Mouse (Mus musculus) Muller cell, postnatal 12 days (primary cell): Measurements from ENCODE around the gene Drg1.

Experiments used
- DNase-seq: peaks from one replicate; pipeline ENCODE4 v3.0.0-alpha.2; 2015; ENCODE audit errors: inconsistent ontology term

Gene Drg1

DNA sequence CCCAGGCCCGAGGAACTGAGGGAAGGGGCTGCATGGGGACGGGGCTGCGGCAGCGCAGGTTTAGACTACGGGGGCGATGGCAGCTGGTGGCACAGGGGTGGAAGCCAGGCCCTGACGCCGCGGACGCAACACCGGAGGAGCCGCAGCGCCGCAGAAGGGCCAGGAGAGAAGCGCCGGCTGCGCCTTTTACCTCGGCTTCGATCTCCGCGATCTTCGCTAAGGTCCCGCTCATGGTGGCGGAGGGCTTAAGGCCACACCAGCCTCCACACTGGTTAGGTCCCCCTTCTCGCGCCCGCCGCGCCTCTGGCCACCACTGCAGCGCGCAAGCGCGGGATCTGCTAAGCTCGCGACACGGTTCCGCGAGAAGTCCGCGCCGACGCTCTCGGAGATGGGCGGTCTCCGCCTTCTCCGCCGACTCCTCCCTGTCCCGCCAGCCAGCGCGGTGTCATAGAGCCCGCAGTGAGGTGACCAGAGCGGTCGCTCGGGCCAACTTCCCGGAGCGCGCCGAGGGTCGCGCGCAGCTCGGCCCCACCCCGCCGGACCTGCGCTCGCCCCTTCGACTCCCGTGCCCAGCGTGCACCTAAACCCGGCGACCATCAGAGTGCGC is at the start of gene Drg1:
Gene Drg1 (minus strand): TSS at position 337 of the 607 bp plus-strand sequence.
- peak; percentile 97 for DNase-seq

DNA sequence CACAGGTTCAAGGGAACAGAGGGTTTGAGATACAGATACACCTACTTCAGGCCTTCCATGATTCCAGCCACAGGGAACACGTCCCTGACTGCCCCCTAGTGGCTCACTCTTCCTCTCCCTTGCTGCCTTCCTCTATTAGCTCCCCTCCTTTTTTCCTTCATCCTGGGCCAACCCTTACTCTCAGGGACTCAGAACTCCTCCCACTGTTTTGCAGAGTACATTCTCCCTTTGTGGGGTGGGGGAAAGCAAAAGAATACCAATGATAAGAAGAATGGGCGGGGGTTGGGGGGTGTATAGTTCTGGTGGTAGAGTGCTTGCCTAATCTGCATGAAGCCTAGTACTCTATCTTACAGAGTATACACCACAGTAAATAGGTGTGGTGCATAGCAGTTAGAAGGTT is 47.9 kb upstream of the Drg1 start:
- peak; percentile 39 for DNase-seq

DNA sequence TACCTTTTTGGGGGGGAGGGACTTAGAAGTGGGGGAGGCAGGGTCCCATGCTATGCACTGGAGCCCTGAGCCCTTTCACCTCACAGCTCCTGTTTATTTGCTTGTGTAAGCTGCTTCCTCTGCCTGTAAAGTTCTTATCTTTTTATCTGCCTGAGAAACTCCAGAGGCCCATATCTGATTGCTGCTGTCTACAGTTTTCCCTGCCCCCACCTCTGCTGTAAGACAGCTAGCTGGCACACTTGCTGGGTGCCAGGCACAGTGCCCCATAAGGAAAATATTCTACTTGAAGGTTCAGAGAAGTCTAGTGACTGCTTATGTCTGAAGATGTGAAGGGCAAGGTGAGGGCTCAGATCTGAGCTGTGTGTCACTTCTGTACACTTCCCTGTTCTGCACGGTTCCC is 47.1 kb upstream of the Drg1 start:
- DNase-seq, result no peak

DNA sequence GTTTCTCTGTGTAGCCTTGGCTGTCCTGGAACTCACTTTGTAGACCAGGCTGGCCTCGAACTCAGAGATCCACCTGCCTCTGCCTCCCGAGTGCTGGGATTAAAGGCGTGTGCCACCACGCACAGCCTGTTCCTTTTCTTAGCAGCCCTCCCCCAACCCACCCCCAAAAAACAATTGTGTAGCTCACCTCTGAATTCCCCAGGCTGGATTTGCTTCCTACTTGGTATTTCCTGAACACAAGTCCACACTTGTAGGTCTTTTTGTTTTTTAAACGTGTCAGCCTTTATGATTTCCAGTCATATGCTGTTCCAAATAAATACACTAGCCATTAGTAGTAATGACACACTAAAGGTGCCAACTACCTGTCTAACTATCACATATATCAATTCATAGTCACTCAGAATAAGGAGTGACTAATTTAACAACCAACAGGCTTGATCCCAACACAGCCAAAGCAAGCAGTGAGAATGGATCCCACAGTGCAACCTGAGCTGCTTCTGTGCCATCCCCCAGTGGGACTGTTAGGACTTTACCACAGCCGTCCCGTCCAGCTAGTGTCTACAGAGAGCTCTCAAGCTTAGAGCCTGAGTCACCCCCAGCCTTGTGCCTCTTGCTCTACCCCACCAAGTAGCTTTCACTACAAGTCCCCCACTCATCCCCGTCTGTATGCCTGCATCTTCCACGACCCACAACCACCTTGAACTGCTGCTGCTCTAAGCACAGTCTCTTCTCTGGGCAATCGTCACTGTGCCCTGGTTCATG is 45.6 kb upstream of the Drg1 start:
- DNase-seq, result no peak

DNA sequence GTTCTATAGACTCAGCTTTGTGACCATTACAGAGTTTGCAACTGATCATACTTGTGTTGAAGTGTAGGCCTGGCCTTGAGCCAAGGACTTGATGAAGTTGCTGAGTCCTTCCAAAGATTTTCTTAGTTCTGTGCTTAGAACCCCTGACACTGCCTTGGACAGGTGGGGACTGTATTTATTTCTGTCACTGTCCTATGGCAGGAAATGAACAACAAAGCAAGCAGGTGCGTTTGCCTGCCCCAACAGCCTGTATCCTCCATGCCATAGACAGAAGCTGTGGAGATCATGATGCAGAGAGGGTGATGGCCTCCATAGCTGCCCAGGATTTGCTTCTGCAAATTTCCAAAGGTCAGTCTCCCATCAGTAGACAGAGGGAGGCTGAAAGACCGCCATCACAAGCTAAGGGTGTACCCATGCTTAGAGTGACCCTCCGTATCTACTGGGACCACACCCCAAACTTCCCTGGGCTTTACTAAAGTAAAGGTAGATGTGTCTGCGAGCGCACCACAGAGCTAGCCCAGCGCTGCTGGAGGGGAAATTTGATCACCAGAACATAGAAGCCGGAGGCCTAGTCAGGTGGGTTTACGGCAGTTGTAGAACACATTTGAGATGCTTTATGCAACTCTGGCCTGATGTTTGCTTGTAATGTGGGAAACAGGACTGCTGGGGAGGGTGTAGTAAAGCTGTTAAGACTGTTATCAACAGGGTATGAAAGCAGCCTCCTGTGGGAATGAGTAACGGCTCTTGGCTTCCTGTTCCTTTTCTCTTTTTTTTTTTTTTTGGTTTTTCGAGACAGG is 44.8 kb upstream of the Drg1 start:
- no peak for DNase-seq

DNA sequence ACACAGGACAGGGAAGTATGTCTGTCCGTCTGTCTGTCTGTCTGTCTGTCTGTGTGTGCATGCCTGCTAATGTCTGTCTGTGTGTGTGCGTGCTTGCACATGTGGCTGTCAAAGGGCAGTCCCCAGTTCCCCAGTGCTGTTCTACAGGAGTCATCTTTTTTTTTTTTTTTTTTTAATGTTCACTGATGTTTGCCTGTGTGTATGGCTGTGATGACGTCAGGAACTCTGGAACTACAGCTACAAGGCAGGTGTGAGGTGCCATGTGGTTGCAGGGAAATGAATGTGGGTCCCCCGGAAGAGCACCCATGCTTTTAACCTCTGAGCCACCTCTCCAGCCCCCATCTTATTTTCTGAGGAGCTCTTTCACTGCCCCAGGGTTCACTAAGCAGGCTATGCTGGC is 43.7 kb upstream of the Drg1 start:
- no peak for DNase-seq

DNA sequence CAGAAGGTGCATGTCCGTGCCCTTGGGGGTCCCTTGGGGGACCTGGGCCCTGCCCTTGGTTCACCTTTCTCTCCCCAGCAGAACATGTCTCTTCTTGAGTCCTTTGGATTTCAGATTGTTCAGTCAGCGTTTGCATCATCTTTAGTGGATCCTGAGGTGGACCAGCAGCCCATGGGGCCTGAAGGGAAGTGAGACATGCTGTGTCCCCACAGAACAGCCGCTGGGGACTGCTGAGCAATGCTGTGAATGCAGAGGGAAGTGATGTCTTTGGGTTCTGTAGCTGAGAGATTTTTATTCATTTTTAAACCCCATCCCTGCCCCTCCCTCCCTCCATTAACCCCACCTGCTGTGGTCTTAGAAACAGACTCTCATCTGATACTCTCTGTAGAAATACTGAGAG is 41.7 kb upstream of the Drg1 start:
- DNase-seq, result no peak

DNA sequence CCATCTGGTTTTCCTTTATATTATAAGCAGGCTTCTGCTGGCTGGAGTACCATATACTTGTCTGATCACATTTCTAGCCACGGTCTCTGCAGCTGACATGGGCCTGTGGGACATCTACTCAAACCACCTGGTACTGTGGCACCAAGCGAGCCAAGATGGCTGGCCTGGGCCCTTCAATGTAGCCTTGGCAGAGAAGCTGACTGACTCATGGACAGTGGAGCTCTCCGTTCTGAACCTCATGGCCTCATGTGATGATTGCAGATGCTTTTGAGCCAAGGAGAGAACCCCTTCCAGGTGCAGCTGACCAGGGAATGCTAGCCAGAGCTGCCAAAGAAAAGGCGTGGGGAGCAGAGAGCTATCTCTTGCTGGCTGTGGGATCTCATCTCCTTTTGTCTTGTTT is 39.6 kb upstream of the Drg1 start:
- no peak for DNase-seq

DNA sequence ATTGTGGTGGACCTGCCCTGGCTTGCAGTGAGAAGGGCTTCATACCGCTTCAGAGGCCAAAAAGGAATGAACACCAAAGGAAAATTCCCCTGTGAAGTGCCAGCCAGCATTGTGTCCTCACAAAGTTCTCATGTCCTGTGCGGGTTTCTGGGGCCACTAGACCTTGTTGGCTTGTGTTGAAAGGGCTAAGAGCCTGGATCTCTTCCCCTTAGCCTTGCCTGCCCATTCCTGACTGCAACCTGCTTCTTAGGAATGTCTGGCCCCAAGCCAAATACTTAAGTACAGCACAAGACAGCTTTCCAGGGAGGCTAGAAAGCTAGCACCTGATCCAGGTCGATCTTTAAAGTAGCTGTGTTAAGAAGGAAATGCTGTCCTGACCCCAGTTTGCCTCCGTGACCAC is 36.6 kb upstream of the Drg1 start:
- DNase-seq, result peak; percentile 39

DNA sequence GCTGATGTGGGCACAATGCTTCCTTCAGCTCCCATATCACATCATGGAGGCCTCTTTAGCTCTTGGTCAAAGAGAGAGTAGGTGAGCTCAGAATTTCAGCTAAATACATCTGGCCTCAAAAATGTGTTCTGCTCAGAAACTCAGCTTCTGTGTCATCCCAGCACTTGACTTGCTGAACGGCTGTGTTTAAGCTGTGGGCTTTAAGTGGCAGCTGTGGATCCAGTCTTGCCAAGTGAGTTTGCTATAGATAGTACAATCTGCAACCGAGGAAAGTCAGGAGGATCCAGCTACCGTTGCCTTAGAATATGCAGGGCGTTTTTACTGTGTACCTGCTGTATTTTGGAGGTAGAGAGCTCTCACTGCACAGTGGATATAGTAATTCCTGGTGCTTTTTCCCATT is 36.2 kb upstream of the Drg1 start:
- no peak for DNase-seq

DNA sequence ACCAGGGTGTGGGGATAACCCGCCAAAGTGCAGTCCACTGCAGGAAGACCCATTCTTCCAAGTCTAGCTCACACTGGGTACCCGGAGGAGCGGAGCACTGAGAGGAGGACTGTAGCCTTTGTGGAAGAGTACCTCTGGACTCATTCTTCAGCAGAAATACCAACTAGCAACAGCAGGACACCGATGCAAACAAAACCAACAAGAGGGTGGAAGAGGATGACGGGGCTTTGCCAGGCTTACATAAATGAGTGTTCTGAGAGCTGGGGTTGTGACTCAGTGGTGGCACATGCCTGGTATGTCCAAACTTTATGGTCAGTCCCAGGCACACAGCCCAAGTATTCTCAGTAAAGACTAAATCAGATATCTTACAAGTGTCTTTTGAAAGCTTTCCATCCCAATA is 34.9 kb upstream of the Drg1 start:
- DNase-seq, result peak; percentile 73

DNA sequence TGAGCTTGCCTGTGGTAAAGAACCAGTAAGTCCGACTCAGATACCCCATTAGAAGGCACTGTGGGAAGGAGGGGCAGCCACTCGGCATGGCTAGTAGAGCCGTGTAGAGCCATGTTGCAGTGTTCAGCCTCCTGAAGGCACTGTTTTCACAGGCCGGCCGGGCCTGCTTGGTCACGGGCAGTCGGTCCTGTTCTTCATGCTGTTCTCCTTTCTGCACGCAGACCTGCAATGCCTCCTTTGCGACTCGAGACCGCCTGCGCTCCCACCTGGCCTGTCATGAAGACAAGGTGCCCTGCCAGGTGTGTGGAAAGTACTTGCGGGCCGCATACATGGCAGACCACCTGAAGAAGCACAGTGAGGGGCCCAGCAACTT is 32.6 kb upstream of the Drg1 start:
- no peak for DNase-seq

DNA sequence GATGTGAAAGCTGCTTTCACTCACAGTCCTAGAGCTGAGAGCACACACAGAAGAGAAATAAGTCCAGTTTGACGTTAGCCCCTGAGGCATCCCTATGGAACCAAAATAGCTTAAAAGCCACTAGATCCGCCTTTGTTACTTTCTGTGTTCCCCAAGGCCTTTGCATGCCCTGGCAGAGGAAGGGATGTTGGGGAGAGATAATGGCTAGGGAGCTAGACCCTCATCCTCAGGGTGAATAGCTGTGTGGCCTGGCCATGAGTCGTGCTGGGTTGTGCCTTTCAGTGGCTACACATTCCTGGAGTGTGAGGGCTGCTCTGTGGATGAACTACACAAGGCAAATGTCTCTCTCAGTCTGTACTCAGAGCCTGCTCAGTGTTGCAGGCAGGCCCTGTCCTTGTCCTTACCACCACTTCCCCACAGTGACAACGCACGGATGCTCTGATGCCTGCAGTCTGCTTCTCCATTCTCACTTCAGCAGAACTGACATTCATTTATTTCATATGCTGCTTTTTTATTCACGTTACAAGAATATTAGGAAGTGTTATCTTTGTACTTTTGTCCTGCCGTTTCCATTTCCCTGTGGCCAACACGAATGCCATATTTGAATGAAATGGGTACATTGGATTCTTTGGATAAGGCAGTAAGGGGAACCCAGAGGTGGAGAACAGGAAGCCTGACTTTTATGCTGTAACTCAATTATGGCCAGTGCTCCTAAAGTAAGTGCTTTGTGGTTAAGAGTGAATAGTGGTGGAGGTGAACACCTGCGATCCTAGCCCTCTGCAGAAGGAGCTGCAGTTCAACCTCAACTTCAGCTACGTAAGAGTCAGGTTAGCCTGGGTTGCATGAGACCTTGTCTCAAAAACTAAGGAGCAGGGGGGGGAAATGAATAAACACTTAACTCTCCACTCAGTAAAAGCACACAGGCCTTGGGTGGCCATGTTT is 31.9 kb upstream of the Drg1 start:
- DNase-seq, result peak; percentile 56

DNA sequence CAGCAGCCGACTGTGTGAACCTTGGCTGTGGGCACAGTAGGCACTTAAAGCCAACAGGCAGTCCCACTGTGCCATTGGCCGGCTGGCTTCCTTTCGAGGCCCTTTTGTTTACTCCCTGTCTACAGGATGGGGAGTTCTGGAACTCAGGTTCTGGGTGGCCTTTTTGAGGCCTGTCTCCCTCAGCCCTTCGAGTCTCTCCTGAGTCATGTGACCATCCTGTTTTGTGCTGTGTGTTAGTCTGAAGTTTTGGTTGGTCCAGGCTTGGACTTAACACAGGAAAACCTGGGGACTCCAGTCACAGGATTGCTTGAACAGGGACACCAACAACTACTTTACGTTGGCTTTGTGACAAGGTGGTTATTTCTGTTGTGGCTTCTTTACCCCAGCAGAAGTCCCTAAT is 29.8 kb upstream of the Drg1 start:
- DNase-seq, result no peak

DNA sequence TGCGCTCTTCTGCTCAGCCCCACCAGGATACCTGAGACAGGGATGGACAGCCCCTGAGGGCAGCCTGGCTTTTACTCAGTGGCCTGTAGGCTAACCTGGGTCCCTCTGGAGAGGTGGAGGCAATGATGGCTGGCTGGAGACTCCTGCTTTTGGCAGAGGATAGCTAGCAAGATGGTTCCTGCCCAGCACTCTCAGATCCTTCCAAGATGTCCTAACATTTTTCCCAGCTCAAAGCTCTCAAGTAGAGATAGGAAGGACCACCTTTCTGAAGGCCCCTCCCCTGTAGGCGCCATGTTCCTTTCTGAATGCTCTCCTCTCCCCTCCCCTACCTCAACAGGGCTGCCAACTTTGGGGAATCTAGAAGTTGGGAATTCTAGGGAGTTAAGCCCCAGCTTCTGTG is 28.4 kb upstream of the Drg1 start:
- DNase-seq, result no peak

DNA sequence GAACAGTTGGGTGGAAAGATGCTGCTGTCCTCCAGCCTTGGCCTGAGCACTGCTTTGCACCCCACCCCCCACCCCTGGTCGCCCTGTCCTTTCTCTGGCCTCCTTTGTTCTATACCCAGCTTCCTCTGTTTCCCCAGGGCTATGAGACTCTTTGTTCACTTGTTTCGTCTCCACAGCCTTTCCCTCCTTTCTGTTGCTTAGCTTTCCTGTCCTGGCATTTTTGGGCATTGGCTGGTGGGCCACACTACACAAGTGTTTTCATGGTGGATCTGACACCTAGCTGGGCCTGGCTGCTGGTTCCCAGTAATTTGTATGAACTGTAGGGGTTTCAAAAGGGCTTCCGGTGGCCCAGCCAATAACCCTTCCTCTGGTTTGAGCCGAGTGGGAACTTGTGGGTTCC is 27.1 kb upstream of the Drg1 start:
- no peak for DNase-seq

DNA sequence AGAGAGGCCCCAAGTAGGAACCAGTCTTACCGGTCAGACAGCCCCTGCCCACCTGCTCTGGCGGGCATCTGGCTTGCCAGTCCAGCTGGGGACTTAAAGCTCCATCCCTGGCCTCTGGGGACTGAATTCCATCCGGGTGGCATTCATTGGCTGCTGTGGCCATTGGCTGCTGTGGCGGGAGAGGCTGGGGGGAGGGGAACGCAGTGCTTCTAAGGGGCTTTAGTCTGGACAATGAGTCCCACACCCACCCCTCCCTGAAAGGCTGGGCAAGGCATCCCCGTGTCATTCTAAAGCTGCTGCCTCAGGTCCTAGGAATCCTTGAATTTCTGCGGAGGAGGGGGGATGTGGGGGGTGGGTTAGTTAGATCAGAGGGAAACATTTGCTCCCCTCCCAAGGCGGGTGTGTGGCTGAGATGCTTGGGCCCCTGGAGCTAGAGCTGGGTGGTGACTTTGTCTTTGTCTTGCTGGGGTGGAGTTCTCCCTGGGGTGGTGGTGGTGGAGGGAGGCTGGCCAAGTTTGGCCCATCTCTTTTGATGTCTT is 26.6 kb upstream of the Drg1 start:
- peak; percentile 83 for DNase-seq

DNA sequence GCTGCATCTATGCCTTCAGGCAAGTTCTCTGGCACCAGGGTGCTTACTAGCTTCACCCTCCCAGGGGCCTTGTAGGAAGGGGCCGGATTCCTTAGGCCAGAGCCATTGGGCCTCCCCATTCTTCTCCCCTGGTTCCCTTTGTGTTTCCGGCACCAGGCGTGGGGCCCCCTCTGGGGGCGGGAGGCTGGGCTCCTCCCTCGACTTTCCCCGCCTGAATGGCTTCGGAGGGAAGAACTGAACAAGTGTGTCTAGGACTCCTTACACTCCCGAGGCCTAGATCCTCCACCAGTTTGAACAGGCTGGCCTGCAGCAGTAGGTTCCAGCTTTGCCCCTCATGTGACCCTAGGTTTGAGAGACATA is 25.8 kb upstream of the Drg1 start:
- DNase-seq, result peak; percentile 84

DNA sequence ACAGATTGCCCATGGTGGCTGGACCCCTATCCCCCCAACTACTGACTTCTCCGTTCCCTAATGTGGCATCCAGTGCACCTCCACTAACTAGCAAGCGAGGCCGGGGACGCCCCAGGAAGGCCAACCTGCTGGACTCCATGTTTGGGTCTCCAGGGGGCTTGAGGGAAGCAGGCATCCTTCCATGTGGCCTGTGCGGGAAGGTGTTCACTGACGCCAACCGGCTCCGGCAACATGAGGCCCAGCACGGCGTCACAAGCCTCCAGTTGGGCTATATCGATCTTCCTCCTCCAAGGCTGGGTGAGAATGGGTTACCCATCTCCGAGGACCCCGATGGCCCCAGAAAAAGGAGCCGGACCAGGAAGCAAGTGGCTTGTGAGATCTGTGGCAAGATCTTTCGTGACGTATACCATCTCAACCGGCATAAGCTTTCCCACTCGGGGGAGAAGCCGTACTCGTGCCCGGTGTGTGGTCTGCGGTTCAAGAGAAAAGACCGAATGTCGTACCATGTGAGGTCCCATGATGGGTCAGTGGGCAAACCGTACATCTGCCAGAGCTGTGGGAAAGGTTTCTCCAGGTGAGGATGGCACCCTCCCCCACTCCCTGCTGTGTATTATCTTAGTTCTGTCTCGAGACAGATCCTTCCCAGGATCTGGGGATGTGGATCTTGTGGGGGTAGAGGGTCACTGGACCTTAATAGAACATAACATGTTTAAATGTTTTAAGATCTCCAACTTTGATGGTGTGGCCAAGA is 25.3 kb upstream of the Drg1 start:
- DNase-seq, result peak; percentile 41

DNA sequence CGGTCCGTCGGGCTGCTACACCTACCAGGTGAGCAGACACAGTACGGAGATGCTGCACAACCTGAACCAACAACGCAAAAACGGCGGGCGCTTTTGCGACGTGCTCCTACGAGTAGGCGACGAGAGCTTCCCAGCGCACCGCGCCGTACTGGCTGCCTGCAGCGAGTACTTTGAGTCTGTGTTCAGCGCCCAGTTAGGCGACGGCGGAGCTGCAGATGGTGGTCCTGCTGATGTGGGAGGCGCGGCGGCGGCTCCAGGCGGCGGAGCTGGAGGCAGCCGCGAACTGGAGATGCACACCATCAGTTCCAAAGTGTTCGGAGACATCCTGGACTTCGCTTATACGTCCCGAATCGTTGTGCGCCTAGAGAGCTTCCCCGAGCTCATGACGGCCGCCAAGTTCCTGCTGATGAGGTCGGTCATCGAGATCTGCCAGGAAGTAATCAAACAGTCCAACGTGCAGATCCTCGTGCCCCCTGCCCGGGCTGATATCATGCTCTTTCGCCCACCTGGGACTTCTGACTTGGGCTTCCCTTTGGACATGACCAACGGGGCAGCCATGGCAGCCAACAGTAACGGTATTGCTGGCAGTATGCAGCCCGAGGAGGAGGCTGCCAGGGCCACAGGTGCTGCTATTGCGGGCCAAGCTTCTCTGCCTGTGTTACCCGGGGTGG is 24.6 kb upstream of the Drg1 start:
- DNase-seq, result peak; percentile 56
